Mouse (Mus musculus): Measurements from ENCODE around the gene Map9.

- no peak for TF ChIP-seq CTCF (IDR thresholded peaks at IDR 0.05; ENCODE audit: low read depth, low read length)
- TF ChIP-seq POLR2A (IDR thresholded peaks at IDR 0.05; ENCODE audit: insufficient read depth, low read length) = no peak
Observed at GRCm38 (mm10) chr3:82412397-82412796, 54.6 kb downstream of the Map9 start.

Data from ES-Bruce4 (cell line).